Mouse (Mus musculus): ENCODE measurements around the gene Asah2.

- TF ChIP-seq CTCF (IDR thresholded peaks at IDR 0.05; ENCODE audit: low read depth, low read length) (no peak), POLR2A (IDR thresholded peaks at IDR 0.05; ENCODE audit: insufficient read depth, low read length) (no peak)
These were observed 144.9 kb downstream of the Asah2 start for GRCm38 (mm10) chr19:31963147-31963546.
